Mouse (Mus musculus) induced T-regulatory cell, adult 2 months (primary cell): ENCODE results near the gene Spaca3.
A peak's percentile ranks its signal among the peaks of the same experiment; 100 is the strongest.

Source experiments
- DNase-seq: peaks from one replicate; pipeline ENCODE4 v3.0.0-alpha.2; 2012; ENCODE audit warnings: low read depth

Spaca3 gene

GRCm38 (mm10) chr11:80858065-80858464 lies at the start of gene Spaca3:
Gene Spaca3, plus strand, starts transcription at chr11:80858365.
- no peak for DNase-seq

- no peak for DNase-seq
Measured at GRCm38 (mm10) chr11:80808551-80809070, 49.6 kb upstream of the Spaca3 start.

- DNase-seq = no peak
Measured at GRCm38 (mm10) chr11:80809666-80809992, 48.5 kb upstream of the Spaca3 start.

- DNase-seq = no peak
Measured at GRCm38 (mm10) chr11:80809993-80810821, 48.0 kb upstream of the Spaca3 start, which contains the start of gene Tmem98. Gene Tmem98, plus strand, starts transcription at chr11:80810175.

GRCm38 (mm10) chr11:80811156-80811555 lies 47.0 kb upstream of the Spaca3 start:
- no peak for DNase-seq

GRCm38 (mm10) chr11:80815354-80815753 lies 42.8 kb upstream of the Spaca3 start:
- DNase-seq = no peak

GRCm38 (mm10) chr11:80818060-80818697 lies 40.0 kb upstream of the Spaca3 start:
- peak; percentile 70 for DNase-seq

- no peak for DNase-seq
Measured at GRCm38 (mm10) chr11:80820085-80820484, 38.1 kb upstream of the Spaca3 start.

GRCm38 (mm10) chr11:80821296-80821695 lies 36.9 kb upstream of the Spaca3 start:
- DNase-seq = no peak

GRCm38 (mm10) chr11:80821794-80822193 lies 36.4 kb upstream of the Spaca3 start:
- DNase-seq = no peak

- DNase-seq = no peak
Measured at GRCm38 (mm10) chr11:80835395-80835794, 22.8 kb upstream of the Spaca3 start.

- no peak for DNase-seq
Measured at GRCm38 (mm10) chr11:80835841-80836240, 22.3 kb upstream of the Spaca3 start.

- no peak for DNase-seq
Measured at GRCm38 (mm10) chr11:80838724-80839123, 19.4 kb upstream of the Spaca3 start.

GRCm38 (mm10) chr11:80843435-80843834 lies 14.7 kb upstream of the Spaca3 start:
- DNase-seq = no peak

GRCm38 (mm10) chr11:80845486-80845885 lies 12.7 kb upstream of the Spaca3 start:
- no peak for DNase-seq

GRCm38 (mm10) chr11:80846115-80846514 lies 12.1 kb upstream of the Spaca3 start:
- DNase-seq = no peak

GRCm38 (mm10) chr11:80848131-80848530 lies 10.0 kb upstream of the Spaca3 start:
- no peak for DNase-seq

GRCm38 (mm10) chr11:80851859-80852258 lies 6.3 kb upstream of the Spaca3 start:
- peak; percentile 28 for DNase-seq

GRCm38 (mm10) chr11:80853014-80853413 lies 5.2 kb upstream of the Spaca3 start:
- no peak for DNase-seq

- DNase-seq = no peak
Measured at GRCm38 (mm10) chr11:80854430-80854829, 3.7 kb upstream of the Spaca3 start.

GRCm38 (mm10) chr11:80854908-80855307 lies 3.3 kb upstream of the Spaca3 start:
- no peak for DNase-seq

GRCm38 (mm10) chr11:80856827-80857226 lies 1.3 kb upstream of the Spaca3 start:
- DNase-seq = no peak

GRCm38 (mm10) chr11:80862941-80863340 lies 4.8 kb downstream of the Spaca3 start:
- no peak for DNase-seq
